Mouse (Mus musculus): ENCODE data around the gene Mrpl52.

Gene Mrpl52

DNA sequence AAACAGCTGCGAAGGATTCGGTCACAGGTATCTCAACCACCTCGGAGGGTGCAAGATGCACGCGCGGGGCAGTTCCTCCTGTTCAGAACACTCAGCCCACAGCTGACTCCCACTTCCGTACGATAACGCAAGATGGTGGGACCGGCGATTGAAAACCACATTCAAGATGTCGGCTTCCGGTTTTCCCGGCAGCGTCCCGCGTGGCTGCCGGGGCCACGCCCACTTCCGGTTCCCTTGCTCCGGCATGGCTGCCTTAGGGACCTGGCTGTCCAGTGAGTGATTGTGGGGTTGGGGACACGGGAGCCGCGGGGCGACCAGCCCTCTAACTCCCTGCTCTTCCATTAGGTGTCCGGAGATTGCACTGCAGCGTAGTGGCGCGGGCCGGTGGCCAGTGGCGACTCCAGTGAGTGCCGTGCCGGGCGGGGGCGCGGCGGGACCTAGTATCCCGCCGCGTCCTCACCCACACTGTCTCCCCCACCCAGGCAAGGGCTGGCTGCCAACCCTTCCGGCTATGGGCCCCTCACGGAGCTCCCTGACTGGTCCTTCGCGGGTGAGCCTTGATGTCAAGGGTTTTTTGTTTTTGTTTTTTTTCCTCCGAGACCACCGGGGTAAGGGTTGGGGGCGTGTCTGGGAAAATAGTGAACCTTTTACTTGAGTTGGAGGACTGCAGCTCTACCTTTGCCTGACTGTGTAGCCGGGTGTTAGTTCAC lies at the start of gene Mrpl52:
Mrpl52 (plus strand) TSS at position 221 of the 710 bp plus-strand sequence.
- peak; percentile 67 for DNase-seq (ENCODE audit: low read depth, low spot score)

DNA sequence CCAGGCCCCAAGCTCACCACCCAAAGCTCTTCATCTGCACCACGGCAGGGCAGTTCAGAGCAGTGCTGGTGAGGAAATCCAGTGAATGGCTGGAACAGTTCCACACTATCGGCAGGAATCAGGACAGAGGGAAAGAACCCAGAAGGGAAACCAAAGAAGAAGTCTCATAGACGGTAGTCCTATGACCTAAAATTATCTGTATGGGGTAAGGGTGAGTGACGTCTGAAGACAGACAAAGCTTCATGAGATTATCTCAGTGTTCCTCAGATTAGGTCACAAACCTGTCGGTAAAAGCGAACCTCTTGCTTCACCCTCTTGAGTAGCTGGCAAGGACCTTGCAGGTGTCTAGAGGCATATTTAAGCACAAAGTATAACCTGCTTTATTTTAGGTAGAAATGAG lies 49.5 kb upstream of the Mrpl52 start:
- no peak for DNase-seq (ENCODE audit: low read depth, low spot score)

DNA sequence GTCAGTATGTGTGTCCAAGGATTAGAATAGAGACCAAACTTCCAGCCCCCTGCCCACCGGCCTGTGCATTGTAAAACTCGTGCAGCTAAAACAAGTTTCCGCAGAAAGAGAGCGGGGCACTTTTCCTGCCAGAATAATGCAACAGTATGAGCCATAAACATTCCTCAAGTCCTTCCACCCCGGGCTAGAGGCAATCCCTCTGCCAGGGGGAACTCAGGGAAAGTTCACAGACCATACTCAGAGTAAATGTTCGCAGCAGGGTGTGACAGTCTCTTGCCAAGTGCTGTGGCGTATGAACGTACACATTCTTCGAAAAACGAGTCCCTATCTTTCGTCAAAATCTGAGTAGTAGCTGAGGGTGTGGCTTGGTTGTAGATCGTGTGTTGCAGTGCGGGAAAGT lies 47.1 kb upstream of the Mrpl52 start:
- DNase-seq (ENCODE audit: low read depth, low spot score): no peak

DNA sequence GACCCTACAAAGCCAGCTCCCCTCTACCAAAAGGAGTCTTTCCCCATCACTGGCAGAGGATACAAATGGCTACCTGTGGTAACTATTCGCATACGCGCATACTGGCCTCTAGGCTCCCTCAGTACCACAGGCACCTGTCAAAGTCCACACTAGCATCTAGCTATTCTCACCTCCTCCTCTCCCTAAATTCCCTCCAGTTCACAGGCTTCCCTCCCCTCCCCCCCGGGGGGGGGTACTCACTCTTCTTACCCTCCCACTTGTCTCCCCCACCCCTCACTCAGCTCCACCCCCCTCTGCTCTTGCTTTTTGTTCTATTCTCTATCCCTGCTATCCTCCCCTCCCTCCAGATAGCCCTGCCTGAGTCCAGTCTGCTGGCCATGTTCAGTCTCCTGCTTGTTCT lies 46.1 kb upstream of the Mrpl52 start:
- no peak for DNase-seq (ENCODE audit: low read depth, low spot score)

DNA sequence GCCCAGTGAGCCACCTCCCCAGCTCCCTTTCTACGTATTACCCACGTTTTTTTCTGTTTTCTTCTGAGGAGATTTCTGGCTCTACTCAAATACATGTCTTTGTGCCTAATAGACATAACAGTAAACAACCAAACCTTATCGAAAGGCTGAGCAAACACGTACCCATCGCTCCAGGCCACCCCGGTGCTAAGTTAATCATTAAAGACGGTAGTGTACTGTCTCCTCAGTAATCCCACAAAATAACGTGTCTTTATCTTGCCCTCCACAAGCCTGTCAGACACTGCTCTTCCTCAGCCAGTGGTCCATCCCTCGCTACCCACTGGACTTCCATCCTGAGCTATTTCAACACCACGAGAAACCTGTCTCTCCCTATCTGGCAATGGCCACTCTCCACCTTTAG lies 44.9 kb upstream of the Mrpl52 start:
- no peak for DNase-seq (ENCODE audit: low read depth, low spot score)

DNA sequence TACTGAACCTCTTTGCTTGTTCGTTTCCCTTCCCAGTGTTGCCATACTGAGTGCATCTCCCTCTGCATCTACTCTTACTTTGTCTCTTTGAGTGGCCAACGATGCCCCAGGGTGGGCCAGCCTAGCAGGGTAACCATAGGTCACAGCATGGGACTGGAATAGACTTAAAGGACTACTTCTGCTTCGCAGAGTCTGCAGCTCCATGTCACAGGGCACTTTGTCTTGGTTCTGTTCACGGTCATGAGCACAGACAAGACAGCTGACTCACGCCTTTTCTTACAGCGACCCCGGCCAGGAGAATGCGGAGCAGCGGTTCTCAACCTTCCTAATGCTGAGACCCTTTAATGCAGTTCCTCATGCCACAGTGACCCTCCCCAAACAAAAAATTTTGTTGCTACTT lies 44.1 kb upstream of the Mrpl52 start:
- no peak for DNase-seq (ENCODE audit: low read depth, low spot score)

DNA sequence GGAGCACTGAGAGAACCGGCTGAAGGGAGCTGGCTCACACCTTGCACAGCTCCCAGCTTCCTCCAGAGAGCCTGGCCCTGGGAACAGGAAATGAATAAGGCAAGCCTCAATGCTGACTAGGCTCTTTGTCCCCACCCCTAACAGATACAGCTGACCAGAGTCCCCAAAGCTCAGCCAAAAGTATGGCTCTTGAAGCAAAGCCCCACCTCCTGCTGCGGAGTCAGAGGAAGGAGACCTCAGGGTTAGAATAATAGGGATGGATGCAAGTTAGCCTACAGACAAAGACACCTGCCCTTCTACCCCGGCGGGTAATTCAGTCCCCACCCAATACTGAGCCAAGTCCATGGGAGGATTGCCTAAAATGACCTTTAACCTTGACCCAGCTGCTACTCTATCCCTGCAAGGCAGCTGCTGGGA lies 43.3 kb upstream of the Mrpl52 start:
- DNase-seq (ENCODE audit: low read depth, low spot score): peak; percentile 64

DNA sequence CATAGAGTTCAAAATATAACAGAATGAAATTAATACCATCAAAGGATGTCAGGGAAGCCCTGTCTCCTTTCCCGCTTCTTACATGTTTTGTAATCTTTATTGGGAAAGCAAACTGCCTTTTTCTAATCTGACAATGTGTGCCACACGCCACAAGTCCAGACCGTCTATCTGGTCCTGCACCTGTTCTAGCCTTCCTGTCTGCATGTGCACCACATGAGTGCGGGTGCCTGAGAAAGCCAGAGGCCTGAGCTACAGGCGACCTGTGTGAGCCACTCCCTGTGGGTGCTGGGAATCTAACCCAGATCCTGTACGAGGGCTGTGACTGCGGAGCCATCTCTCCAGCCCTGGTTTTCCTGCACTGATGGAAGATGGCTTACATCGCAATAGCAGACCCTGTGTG lies 42.3 kb upstream of the Mrpl52 start:
- no peak for DNase-seq (ENCODE audit: low read depth, low spot score)

DNA sequence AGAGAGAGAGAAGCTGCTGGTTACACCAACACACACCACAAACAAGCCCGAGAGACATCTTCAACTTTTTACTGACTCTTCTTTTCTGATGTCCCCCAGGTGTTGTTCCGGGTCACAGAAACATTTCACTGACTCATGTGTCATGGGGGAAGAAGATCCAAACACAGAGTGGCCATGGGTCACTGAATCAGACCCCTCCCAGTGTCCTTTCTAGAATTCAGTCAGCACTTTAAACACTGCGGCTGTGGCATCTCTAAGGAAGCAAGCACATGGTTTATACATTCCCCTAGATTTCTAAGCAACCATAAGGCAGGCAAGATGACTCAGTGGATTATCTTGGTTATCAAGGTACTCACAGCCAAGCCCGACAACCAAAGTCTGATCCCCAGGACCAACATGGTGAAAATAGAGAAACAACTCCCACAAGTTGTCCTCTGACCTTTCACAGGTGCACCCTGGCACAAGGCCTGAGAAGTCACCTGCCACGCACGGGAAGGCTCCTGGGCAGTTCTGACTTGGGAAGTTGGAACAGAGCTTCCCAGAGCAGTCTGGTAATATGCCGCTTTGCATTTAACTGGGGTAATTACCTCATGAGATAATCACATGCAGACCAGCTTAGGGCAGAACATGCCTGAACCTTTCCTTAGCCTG lies 40.6 kb upstream of the Mrpl52 start:
- no peak for DNase-seq (ENCODE audit: low read depth, low spot score)

DNA sequence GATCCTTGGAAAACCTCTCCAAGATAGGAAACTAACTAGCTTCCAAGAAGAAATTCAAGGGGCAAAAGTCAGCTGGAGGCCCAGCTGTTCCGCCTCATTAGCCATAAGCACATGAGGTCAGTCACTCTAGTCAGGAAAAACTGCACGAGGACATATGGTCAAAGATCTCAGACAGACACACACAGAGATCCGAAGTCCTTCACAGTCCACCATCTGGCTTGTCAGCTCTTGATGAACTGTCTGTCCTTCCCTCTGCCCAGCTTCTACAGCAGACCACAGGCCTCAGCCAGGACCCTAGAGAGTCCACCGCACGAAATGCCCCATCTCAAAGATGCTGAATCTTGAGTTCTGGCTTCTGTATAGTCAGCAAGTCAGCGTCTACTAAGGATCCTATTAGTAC lies 39.2 kb upstream of the Mrpl52 start:
- no peak for DNase-seq (ENCODE audit: low read depth, low spot score)

DNA sequence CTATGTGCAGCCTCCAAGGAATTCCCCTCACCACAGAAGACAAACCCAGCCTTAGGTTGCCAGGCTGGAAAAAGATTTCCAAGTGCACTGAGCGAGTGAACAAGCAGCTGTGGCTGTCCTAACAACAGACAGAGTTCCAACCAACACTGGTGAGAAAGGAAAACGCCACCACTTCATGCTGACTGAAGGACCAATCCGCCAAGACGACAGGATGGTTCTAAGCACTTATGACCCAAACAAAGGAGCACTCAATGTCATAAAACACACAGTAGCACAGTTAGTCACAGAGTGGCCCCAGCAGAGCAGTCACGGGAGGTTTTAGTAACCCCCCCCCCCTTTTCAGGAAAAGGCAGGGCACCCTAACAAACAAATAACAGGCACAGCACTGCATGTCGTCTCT lies 35.9 kb upstream of the Mrpl52 start:
- no peak for DNase-seq (ENCODE audit: low read depth, low spot score)

DNA sequence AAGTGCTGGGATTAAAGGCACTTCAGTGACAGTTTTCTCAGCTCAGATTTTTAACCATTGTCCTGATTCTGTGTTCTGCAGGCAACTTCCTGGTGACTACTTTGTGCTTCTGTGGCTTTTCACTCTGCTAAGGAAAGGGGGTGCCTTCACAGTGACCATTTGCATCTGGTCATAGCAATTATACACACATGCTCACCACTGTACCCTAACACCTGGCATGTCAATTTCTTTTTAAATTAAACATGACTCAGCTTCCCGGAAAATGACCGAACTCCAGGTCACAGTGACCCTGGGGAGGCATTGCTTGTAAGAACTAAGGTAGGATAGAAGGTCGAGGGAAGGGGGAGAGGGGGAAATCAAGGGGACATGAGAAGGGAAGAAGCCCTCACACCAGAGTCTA lies 32.9 kb upstream of the Mrpl52 start:
- DNase-seq (ENCODE audit: low read depth, low spot score): no peak

DNA sequence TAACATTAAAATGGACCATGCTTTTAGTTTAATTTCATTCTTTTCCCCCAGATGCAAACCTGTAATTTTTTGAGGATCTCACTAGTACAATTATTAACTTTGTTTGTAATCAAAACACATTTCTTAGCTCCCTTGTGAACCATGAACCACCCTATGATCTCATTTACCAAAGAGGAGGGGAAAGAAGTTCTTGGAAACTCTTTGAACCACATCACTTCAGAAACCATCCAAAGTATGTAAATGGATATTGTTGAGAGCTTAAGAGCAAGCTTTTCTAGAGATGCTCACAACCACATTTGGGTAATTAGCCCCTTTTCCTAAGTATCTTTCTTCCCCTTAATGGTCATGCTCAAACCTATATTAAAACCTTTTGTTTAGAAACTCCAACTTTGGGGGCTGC lies 32.4 kb upstream of the Mrpl52 start:
- DNase-seq (ENCODE audit: low read depth, low spot score): no peak

DNA sequence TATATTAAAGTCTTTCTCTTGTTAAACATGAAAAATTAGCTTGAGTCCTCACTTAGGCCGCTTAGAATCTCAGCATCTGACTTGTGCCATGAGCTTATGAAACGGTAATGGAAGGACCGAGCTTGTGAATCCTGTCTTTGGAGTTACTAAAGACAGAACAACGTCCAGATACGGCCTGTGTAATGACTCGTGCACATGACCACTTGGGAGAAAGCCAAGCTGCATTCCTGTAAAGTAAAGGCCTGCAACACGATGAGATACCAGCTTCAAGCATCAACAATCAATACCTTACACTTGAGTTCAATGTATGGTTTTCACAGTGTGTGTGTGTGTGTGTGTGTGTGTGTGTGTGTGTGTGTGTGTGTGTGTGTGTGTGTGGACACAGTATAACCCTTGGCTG lies 30.0 kb upstream of the Mrpl52 start:
- no peak for DNase-seq (ENCODE audit: low read depth, low spot score)

DNA sequence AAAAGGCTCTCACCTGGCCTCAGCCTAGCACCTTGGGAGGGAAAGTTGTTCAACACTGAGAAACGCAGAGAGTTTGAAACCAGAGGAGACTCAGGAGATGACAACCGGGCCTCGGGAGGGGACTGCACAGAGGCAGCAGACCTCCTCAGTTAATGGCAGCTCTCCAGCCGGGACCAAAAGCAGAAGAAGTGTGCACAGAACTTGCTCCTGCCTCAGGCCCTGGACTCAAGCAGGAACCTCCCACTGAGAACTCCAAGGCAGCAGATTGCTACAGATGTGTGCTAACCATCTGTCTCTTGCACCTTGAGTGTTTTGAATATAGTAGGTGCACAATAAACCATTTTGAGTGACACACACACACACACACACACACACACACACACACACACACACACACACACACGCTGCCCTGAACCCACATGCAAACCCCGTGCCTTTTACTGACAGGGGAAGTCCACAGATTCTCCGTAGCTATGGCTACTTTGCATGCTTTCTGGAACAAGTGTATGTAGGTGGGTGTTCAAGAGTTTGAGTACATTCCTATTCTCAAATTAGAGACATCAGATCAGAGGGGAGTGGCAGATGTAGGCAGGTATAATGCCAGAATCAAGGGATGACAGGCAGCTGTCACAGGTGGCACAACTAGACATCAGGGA lies 28.7 kb upstream of the Mrpl52 start:
- DNase-seq (ENCODE audit: low read depth, low spot score): no peak

DNA sequence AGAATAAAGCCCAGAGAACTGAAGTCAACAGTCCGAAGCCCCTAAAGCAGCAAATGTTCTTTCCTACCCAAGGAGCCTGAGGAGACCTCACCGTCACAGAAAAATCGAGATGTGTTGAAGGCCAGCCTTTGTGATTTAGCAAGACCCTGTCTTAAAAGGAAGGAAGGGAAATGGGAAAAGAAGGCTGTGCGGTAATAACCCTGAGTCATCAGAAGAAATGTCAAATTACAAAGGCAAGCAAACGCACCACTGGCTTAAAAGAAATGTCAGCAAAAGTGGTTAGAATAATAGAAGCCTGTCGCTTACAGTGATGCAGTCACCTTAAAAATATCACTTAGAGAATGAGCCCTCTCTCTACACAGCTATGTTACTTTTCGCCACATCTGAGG lies 28.2 kb upstream of the Mrpl52 start:
- no peak for DNase-seq (ENCODE audit: low read depth, low spot score)

DNA sequence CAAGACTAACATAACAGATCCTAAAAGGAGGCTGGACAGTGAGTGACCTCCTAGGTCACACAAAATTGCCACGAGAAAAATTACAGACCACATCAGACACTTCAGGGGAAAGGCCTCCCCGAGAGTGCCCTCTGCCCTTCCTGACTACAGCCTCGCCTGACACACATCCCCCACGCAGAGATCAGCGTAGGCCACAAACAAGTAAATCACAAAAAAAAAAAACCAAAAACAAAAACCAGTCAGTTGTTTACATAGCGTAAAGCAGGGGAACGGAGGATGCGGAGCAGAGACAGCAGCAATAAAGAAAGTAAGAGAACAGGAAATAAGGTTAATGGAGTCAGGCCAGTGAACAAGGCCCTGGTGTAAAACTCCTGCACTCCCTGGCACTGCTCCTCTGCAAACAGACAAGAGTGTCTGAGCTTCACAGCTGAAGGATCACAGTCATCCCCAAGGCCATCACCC lies 27.8 kb upstream of the Mrpl52 start:
- DNase-seq (ENCODE audit: low read depth, low spot score): no peak

DNA sequence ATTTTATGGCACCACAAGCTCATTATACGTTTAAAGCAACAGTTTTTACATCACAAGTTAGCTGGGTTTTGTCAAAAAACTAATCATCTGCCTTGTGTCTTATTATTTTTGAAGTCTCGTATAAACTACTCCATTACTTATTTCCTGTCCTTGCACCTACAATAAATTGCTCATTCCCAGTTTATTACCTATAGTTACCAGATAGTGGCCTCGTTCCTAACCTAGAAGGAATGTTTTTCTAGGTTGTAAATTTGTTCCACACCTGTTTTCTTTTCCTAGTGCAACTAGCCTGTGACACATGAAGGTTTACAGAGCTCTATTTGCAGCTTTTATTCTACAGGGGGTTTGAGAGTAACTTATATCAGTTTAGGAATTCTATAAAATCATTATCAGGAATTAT lies 25.0 kb upstream of the Mrpl52 start:
- no peak for DNase-seq (ENCODE audit: low read depth, low spot score)

DNA sequence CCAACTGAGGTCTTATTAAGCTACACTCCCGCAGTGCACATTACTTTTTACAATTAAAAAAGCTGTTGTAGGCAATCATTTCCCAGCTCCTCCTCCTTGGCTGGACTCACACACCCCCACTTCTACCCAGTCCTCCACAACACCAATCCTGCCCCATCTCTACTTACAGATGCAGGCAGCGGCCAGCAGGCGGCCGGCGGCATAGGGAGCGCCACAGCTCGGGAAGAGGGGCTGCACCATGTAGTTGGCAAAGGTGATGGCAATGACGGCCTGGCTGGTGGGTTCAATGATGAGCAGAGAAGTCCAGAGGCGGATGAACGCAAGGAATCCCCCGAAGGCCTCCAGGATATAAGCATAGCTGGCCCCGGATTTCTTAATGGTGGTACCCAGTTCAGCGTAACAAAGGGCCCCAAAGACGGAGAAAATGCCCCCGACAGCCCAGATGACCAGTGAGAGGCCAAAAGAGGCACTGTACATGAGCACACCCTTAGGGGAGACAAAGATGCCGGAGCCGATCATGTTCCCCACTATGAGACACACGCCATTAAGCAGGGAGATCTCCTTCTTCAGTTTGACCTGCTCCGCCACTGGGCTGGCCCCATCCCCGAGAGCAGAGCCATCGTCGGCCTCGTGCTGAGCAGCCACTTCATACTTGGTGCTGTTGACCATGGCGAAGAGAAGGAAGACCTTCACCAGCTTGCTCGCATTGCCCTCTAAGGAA lies 18.2 kb upstream of the Mrpl52 start:
- DNase-seq (ENCODE audit: low read depth, low spot score): no peak

DNA sequence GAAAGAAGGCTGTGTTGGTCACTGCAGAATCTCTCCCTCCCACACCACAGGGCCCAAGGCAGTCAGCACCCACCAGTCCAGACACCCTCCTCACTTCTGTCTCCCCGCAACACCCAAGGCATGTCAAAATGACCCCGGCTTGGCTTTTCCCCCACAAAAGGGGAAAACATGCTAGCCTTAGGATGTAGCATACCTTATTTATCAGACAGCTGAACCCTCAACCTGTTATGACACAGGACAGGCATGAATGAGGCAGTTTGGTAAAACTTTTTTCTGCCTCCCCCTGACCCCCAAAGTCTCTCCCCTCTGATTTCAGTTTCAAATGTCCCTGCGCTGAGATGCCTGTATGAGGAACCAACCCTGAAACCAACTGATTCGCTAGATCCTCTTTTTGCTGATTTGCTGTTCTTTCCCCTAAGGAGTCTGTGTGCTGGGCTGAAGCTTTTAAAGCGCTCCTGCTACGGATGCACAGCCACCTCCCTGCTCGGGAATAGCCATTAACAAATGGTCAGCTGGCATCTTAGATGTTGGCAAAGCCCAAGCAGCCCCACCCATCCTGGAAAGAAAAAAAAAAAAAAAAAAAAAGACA lies 17.6 kb upstream of the Mrpl52 start:
- DNase-seq (ENCODE audit: low read depth, low spot score): no peak

DNA sequence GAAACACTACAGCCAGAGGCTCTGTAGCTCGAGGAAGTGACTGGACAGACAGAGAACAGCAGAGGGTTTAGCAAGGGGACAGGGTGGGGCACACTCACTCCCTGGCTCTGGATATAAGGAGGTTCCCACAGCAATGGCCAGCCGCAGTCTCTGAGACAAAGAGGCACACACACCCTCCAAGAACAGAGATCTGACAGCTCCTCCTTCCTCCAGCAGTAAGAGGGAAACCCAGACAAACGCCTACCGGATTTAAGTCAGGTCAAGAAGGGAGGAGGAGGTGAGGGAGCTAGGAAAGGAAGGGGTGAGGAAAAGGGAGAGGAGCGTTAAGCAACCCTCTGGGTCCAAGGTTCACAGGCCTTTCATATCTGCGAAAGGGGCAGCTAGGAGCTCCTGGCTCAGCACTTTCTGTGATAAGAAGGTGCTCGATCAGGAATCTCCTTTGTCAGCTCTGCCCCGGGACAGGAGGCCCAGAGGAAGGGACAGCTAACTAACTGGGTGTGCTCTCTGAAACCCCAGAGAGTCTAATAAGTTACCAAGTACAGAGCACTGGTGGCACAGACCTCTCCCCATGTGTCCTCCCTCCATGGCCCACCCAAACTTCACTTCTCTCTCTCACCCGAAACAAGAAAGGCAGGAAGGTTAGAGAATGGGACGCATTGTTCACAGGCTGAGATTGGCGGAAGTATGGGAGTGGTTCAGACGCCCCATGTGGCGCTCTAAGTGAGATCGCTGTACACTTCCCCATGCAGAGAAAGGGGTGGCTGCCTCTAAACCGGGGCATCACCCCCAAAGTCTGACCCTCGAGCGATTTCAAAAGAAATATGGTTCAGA lies 16.5 kb upstream of the Mrpl52 start:
- no peak for DNase-seq (ENCODE audit: low read depth, low spot score)
